Mouse (Mus musculus) cortical plate, adult 2 months (tissue): ENCODE data around the gene Olfr224. TPM values are rescaled to one million over a fixed set of nuclear protein-coding genes. Genes with fewer than 3 reads are reported as not detected.

Experiments
- polyA plus RNA-seq: library from polyadenylated mRNA; depleted of rRNA; stranded (reverse); fragments of >200 nt; gene quantifications from 2 replicates; pipeline ENCODE4 v1.2.3, GENCODE M21; 2012; rRNA removed

Gene Olfr224
- polyA plus RNA-seq, 1 experiment: not detected

Other genes starting within 250 kb of the Olfr224 start
- 50.2 and 50.7 TPM in 2 replicates for gene Zfp672, start 240.2 kb downstream of the Olfr224 start, polyA plus RNA-seq
- gene Sh3bp5l, start 239.8 kb downstream of the Olfr224 start, polyA plus RNA-seq: 42.4 and 44.6 TPM in 2 replicates
- gene Lypd8, start 191.5 kb downstream of the Olfr224 start, polyA plus RNA-seq: 0.08 and 0.11 TPM in 2 replicates
- not detected in 2 replicates for gene 1810065E05Rik, start 149.4 kb downstream of the Olfr224 start, polyA plus RNA-seq
- not detected in 2 replicates for gene Gm12253, start 138.0 kb downstream of the Olfr224 start, polyA plus RNA-seq
- not detected in 2 replicates for gene Lypd9, start 117.6 kb downstream of the Olfr224 start, polyA plus RNA-seq
- not detected in 2 replicates for gene Olfr30, start 108.3 kb downstream of the Olfr224 start, polyA plus RNA-seq
- gene Olfr332, start 78.0 kb downstream of the Olfr224 start, polyA plus RNA-seq: not detected in 2 replicates
- not detected in 2 replicates for gene Olfr331, start 68.0 kb downstream of the Olfr224 start, polyA plus RNA-seq
- not detected in 2 replicates for gene Olfr330, start 35.7 kb downstream of the Olfr224 start, polyA plus RNA-seq
- 0.08 TPM in 1 of 2 replicates, not detected in the other for gene Olfr329-ps, start 24.1 kb downstream of the Olfr224 start, polyA plus RNA-seq
- 0.06 TPM in 1 of 2 replicates, not detected in the other for gene Olfr328, start 14.9 kb downstream of the Olfr224 start, polyA plus RNA-seq
- not detected in 2 replicates for gene Olfr325, start 7.2 kb upstream of the Olfr224 start, polyA plus RNA-seq
- gene Olfr324, start 24.6 kb upstream of the Olfr224 start, polyA plus RNA-seq: not detected in 2 replicates
- gene 2210407C18Rik, start 45.5 kb upstream of the Olfr224 start, polyA plus RNA-seq: not detected in 2 replicates
- gene Olfr323, start 59.9 kb upstream of the Olfr224 start, polyA plus RNA-seq: not detected in 2 replicates
- 0.04 and 0.08 TPM in 2 replicates for gene Trim58, start 69.9 kb upstream of the Olfr224 start, polyA plus RNA-seq
- not detected in 2 replicates for gene Olfr322, start 88.2 kb upstream of the Olfr224 start, polyA plus RNA-seq
- gene Olfr320, start 110.5 kb upstream of the Olfr224 start, polyA plus RNA-seq: not detected in 2 replicates
- gene Olfr319, start 128.6 kb upstream of the Olfr224 start, polyA plus RNA-seq: not detected in 2 replicates
- gene Olfr318, start 153.5 kb upstream of the Olfr224 start, polyA plus RNA-seq: not detected in 2 replicates
- 0.21 and 0.27 TPM in 2 replicates for gene Olfr317, start 168.7 kb upstream of the Olfr224 start, polyA plus RNA-seq
- gene Olfr316, start 182.2 kb upstream of the Olfr224 start, polyA plus RNA-seq: 1.6 and 2.3 TPM in 2 replicates
- not detected in 2 replicates for gene Olfr315, start 202.6 kb upstream of the Olfr224 start, polyA plus RNA-seq
- not detected in 2 replicates for gene Olfr314, start 212.4 kb upstream of the Olfr224 start, polyA plus RNA-seq
- gene Fam183b, start 231.4 kb upstream of the Olfr224 start, polyA plus RNA-seq: 1.7 and 2.2 TPM in 2 replicates
- gene Olfr313, start 244.4 kb upstream of the Olfr224 start, polyA plus RNA-seq: not detected in 2 replicates